Mouse (Mus musculus): ENCODE measurements at regions not wholly inside any gene's neighbourhood (a gene's known extent, or its start where the extent isn't known, plus 50 kb on each side); places are given as distances from the start of the nearest gene placed in this dataset.

DNA sequence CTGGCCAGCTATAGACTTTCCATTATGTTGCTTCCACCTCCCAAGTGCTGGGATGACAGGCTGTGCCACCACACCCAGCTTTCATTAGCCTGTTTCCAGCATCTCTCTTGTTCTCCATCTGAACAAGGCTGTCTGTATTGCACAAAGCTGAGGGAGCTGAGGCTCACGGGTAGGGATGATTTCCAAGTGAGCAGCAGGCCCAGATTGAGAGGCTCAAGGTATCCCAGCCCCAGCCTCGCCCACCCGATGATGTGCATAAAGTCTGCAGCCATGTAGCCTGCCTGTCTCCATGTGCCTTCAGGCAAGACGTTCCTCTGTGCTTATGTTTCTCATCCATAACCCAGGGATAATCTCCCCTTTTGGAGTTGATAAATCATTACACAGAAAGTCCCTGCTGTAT is 57.5 kb upstream of the Gsc start:
- Histone ChIP-seq H3K36me3 (no peaks in the 10 kb centered on the region), H3K9ac (replicated peaks) (no peak overlapping the region), H3K9me3 (peaks cover 8% of the 10 kb centered on the region), H3K27me3 (peaks cover 25% of the 10 kb centered on the region), H3K4me1 (replicated peaks) (peaks cover 26% of the 10 kb centered on the region), H3K4me3 (replicated peaks) (no peak overlapping the region), H3K27ac (no peak overlapping the region), H3K4me2 (no peak overlapping the region)
- 74% methylated on average over 4 of the region's 4 CpGs for WGBS
- ATAC-seq (ENCODE audit: insufficient number of reproducible peaks, insufficient read depth, low FRiP score, low TSS enrichment, low read depth) = no peak
